Comparison of ENCODE assay signal across 12 mouse cellular contexts in genomic region chr12:70645407-70645806, GRCm38 (mm10).
"Had no signal": no experiment of that assay in that cellular context is flagged by ENCODE, and none has a peak within 500 bp of the region (broad histone marks: within the 10 kb centered on the region; RNA-seq: fewer than 3 reads in every experiment).

No protein-coding gene starts in this region.

- H3K4me1 ChIP-seq: midbrain, embryonic 15.5 days; stomach, embryonic 15.5 days had no signal

- H3K27me3 ChIP-seq: liver, embryonic 13.5 days; lung, embryonic 15.5 days; midbrain, embryonic 15.5 days; stomach, embryonic 15.5 days had no signal

- H3K9ac ChIP-seq: liver, embryonic 13.5 days; liver, postnatal 0 days; lung, embryonic 15.5 days; midbrain, embryonic 15.5 days; stomach, embryonic 15.5 days had no signal

- H3K27ac ChIP-seq: left cerebral cortex, adult 2 months; liver, embryonic 13.5 days; lung, embryonic 15.5 days; midbrain, embryonic 15.5 days; stomach, embryonic 15.5 days had no signal

- H3K36me3 ChIP-seq: liver, embryonic 13.5 days; lung, embryonic 15.5 days; midbrain, embryonic 15.5 days; stomach, embryonic 15.5 days had no signal

- ATAC-seq: liver, postnatal 0 days; midbrain, embryonic 15.5 days had no signal

- DNase-seq: kidney, adult 18-20 months; kidney, postnatal 14 days; liver; liver, embryonic 13.5 days; liver, postnatal 0 days; right cerebral cortex, postnatal 14 days; thymus, adult 2 months; thymus, postnatal 25 days had no signal

- H3K9me3 ChIP-seq: liver, embryonic 13.5 days; lung, embryonic 15.5 days; midbrain, embryonic 15.5 days; stomach, embryonic 15.5 days had no signal

- H3K4me3 ChIP-seq: left cerebral cortex, adult 2 months; liver, embryonic 13.5 days; lung, embryonic 15.5 days; midbrain, embryonic 15.5 days; stomach, embryonic 15.5 days had no signal

- H3K4me2 ChIP-seq: liver, embryonic 13.5 days; lung, embryonic 15.5 days; midbrain, embryonic 15.5 days; stomach, embryonic 15.5 days had no signal
